Mouse (Mus musculus) neural tube, embryonic 13.5 days (tissue): Measurements from ENCODE around the gene Tmem104. TPM values are rescaled to one million over a fixed set of nuclear protein-coding genes. Genes with fewer than 3 reads are reported as not detected.
A peak's percentile ranks its signal among the peaks of the same experiment; 100 is the strongest.

ENCODE experiments used
- ATAC-seq: fragments of 200-750 bp; cut with Nextera tagmentation; 2 replicates; pipeline ENCODE4 v1.8.0; 2017; ENCODE audit warnings: low read depth, mild to moderate bottlenecking, moderate TSS enrichment, moderate library complexity
- H3K27ac ChIP-seq: fragments of 300-500 bp; sonication (generic); replicated peaks from 2 replicates; pipeline ENCODE4 v1.5.1; 2015; ENCODE audit warnings: moderate library complexity, mild to moderate bottlenecking, inconsistent platforms
- H3K27me3 ChIP-seq: fragments of 300-500 bp; sonication (generic); 2 replicates; pipeline ENCODE4 v1.6.1; 2015; ENCODE audit warnings: mild to moderate bottlenecking, inconsistent platforms
- H3K36me3 ChIP-seq: fragments of 300-500 bp; sonication (generic); 2 replicates; pipeline ENCODE4 v1.6.1; 2015; ENCODE audit warnings: mild to moderate bottlenecking, inconsistent platforms
- H3K4me1 ChIP-seq: fragments of 300-500 bp; sonication (generic); replicated peaks from 2 replicates; pipeline ENCODE4 v1.6.1; 2015; ENCODE audit warnings: inconsistent platforms
- H3K4me2 ChIP-seq: fragments of 300-500 bp; sonication (generic); 2 replicates; pipeline ENCODE4 v1.6.1; 2015; ENCODE audit warnings: inconsistent platforms, mild to moderate bottlenecking, moderate library complexity
- H3K4me3 ChIP-seq: fragments of 300-500 bp; sonication (generic); 2 replicates; pipeline ENCODE4 v1.5.1; 2015; ENCODE audit warnings: mild to moderate bottlenecking, inconsistent platforms
- H3K9ac ChIP-seq: fragments of 300-500 bp; sonication (generic); 2 replicates; pipeline ENCODE4 v1.6.1; 2015; ENCODE audit warnings: moderate library complexity, mild to moderate bottlenecking, inconsistent platforms
- H3K9me3 ChIP-seq: fragments of 300-500 bp; sonication (generic); 2 replicates; pipeline ENCODE4 v1.6.1; 2016; ENCODE audit warnings: inconsistent platforms
- WGBS: fragments of 180-500 bp; shearing (Covaris S2); methylation state at CpG from one replicate; pipeline ENCODE4 v1.1.7; 2015; 5-methylcytosine and 5-hydroxymethylcytosine counted together
- polyA plus RNA-seq: library from polyadenylated mRNA; unstranded; fragments of >200 nt; fragmentation: Nextera tagmentation; extraction: Ambion mirVana; gene quantifications from 2 replicates; pipeline ENCODE4 v1.2.1, GENCODE M21; 2015

Tmem104 gene
- polyA plus RNA-seq: 11.6 and 11.8 TPM in 2 replicates

GRCm38 (mm10) chr11:115187224-115187639 lies at the start of gene Tmem104:
Tmem104 (plus strand) TSS chr11:115187487.
- Histone ChIP-seq H3K9me3 (no peaks in the 10 kb centered on the region), H3K27me3 (no peaks in the 10 kb centered on the region), H3K4me1 (peaks cover 21% of the 10 kb centered on the region), H3K9ac (peak within 1 kb of the TSS; percentile 89), H3K27ac (peak within 1 kb of the TSS; percentile 83), H3K36me3 (peaks cover 16% of the 10 kb centered on the region; the same call in 1 of the 2 replicates), H3K4me3 (peak within 1 kb of the TSS; percentile 68), H3K4me2 (peak within 1 kb of the TSS; percentile 92)
- WGBS: under 1% methylated on average over 39 of the region's 39 CpGs
- peak; percentile 92 for ATAC-seq

GRCm38 (mm10) chr11:115138597-115139262 lies 48.6 kb upstream of the Tmem104 start:
- Histone ChIP-seq H3K36me3 (no peaks in the 10 kb centered on the region), H3K4me3 (no peak overlapping the region), H3K9ac (no peak overlapping the region), H3K9me3 (no peaks in the 10 kb centered on the region), H3K27ac (no peak overlapping the region), H3K27me3 (no peaks in the 10 kb centered on the region), H3K4me1 (no peaks in the 10 kb centered on the region), H3K4me2 (no peak overlapping the region)
- 83% methylated on average over 5 of the region's 5 CpGs for WGBS
- no peak for ATAC-seq

GRCm38 (mm10) chr11:115141970-115142369 lies 45.3 kb upstream of the Tmem104 start:
- no peaks in the 10 kb centered on the region for H3K27me3 ChIP-seq
- ATAC-seq: no peak
- H3K4me3 ChIP-seq: no peak overlapping the region
- H3K4me1 ChIP-seq: no peaks in the 10 kb centered on the region
- H3K4me2 ChIP-seq: no peak overlapping the region
- no peaks in the 10 kb centered on the region for H3K36me3 ChIP-seq
- H3K9me3 ChIP-seq: no peaks in the 10 kb centered on the region
- no peak overlapping the region for H3K9ac ChIP-seq
- no peak overlapping the region for H3K27ac ChIP-seq
- WGBS: 77% methylated on average over 2 of the region's 2 CpGs

GRCm38 (mm10) chr11:115147813-115148212 lies 39.5 kb upstream of the Tmem104 start:
- H3K4me2 ChIP-seq: no peak overlapping the region
- 88% methylated on average over 4 of the region's 4 CpGs for WGBS

GRCm38 (mm10) chr11:115150741-115151254 lies 36.5 kb upstream of the Tmem104 start:
- 43% methylated on average over 6 of the region's 6 CpGs for WGBS

More at GRCm38 (mm10) chr11:115147813-115148212, 39.5 kb upstream of the Tmem104 start:
- Histone ChIP-seq H3K36me3 (no peaks in the 10 kb centered on the region), H3K4me1 (peaks cover 12% of the 10 kb centered on the region), H3K4me3 (no peak overlapping the region), H3K9me3 (0 out of 2 replicates have a peak, but pooled peaks cover 4% of the 10 kb centered on the region), H3K27ac (no peak overlapping the region), H3K9ac (no peak overlapping the region), H3K27me3 (peaks cover 3% of the 10 kb centered on the region)
- ATAC-seq: no peak

GRCm38 (mm10) chr11:115151755-115152429 lies 35.4 kb upstream of the Tmem104 start:
- H3K27me3 ChIP-seq: peaks cover 44% of the 10 kb centered on the region
- H3K27ac ChIP-seq: no peak overlapping the region
- no peaks in the 10 kb centered on the region for H3K36me3 ChIP-seq
- WGBS: 8% methylated on average over 15 of the region's 15 CpGs
- H3K4me2 ChIP-seq: peak overlapping the region; percentile 58
- peak overlapping the region; percentile 71 for H3K9ac ChIP-seq
- H3K4me1 ChIP-seq: peaks cover 18% of the 10 kb centered on the region
- 0 out of 2 replicates have a peak, but pooled peaks cover 4% of the 10 kb centered on the region for H3K9me3 ChIP-seq
- H3K4me3 ChIP-seq: peak overlapping the region; percentile 40
- peak; percentile 77 for ATAC-seq

More at GRCm38 (mm10) chr11:115150741-115151254, 36.5 kb upstream of the Tmem104 start:
- Histone ChIP-seq H3K27ac (no peak overlapping the region), H3K4me3 (no peak overlapping the region), H3K9ac (no peak overlapping the region), H3K27me3 (peaks cover 33% of the 10 kb centered on the region), H3K36me3 (no peaks in the 10 kb centered on the region), H3K4me2 (no peak overlapping the region), H3K4me1 (peaks cover 18% of the 10 kb centered on the region), H3K9me3 (0 out of 2 replicates have a peak, but pooled peaks cover 4% of the 10 kb centered on the region)
- ATAC-seq: no peak

- 78% methylated on average over 9 of the region's 9 CpGs for WGBS
- no peak overlapping the region for H3K4me3 ChIP-seq
- peaks cover 50% of the 10 kb centered on the region for H3K27me3 ChIP-seq
- ATAC-seq: no peak
- no peak overlapping the region for H3K27ac ChIP-seq
- H3K4me1 ChIP-seq: peaks cover 18% of the 10 kb centered on the region
- H3K9me3 ChIP-seq: 0 out of 2 replicates have a peak, but pooled peaks cover 4% of the 10 kb centered on the region
- H3K9ac ChIP-seq: no peak overlapping the region
- no peak overlapping the region for H3K4me2 ChIP-seq
- no peaks in the 10 kb centered on the region for H3K36me3 ChIP-seq
Measured at GRCm38 (mm10) chr11:115153088-115153487, 34.2 kb upstream of the Tmem104 start.

GRCm38 (mm10) chr11:115153699-115154292 lies 33.5 kb upstream of the Tmem104 start:
- peak; percentile 52 for ATAC-seq
- 1% methylated on average over 35 of the region's 35 CpGs for WGBS
- no peak overlapping the region for H3K9ac ChIP-seq

GRCm38 (mm10) chr11:115155053-115155634 lies 32.1 kb upstream of the Tmem104 start:
- WGBS: 4% methylated on average over 5 of the region's 5 CpGs
- no peaks in the 10 kb centered on the region for H3K9me3 ChIP-seq
- peaks cover 50% of the 10 kb centered on the region for H3K27me3 ChIP-seq
- no peak overlapping the region for H3K27ac ChIP-seq
- no peak for ATAC-seq
- H3K4me3 ChIP-seq: no peak overlapping the region
- peaks cover 18% of the 10 kb centered on the region for H3K4me1 ChIP-seq
- H3K36me3 ChIP-seq: no peaks in the 10 kb centered on the region
- no peak overlapping the region for H3K9ac ChIP-seq
- no peak overlapping the region for H3K4me2 ChIP-seq

More at GRCm38 (mm10) chr11:115153699-115154292, 33.5 kb upstream of the Tmem104 start:
- H3K36me3 ChIP-seq: no peaks in the 10 kb centered on the region
- peak overlapping the region; percentile 27 for H3K4me3 ChIP-seq
- H3K4me1 ChIP-seq: peaks cover 18% of the 10 kb centered on the region
- peaks cover 50% of the 10 kb centered on the region for H3K27me3 ChIP-seq
- peak overlapping the region; percentile 44 for H3K4me2 ChIP-seq
- 0 out of 2 replicates have a peak, but pooled peaks cover 4% of the 10 kb centered on the region for H3K9me3 ChIP-seq
- H3K27ac ChIP-seq: no peak overlapping the region

- Histone ChIP-seq H3K9ac (no peak overlapping the region), H3K27me3 (peaks cover 66% of the 10 kb centered on the region), H3K4me3 (no peak overlapping the region), H3K4me1 (peaks cover 16% of the 10 kb centered on the region), H3K9me3 (no peaks in the 10 kb centered on the region), H3K27ac (no peak overlapping the region), H3K36me3 (no peaks in the 10 kb centered on the region), H3K4me2 (no peak overlapping the region)
- WGBS: 34% methylated on average over 12 of the region's 12 CpGs
- ATAC-seq: no peak
Measured at GRCm38 (mm10) chr11:115157933-115158719, 29.2 kb upstream of the Tmem104 start.
